Mouse (Mus musculus): ENCODE measurements around the gene Pabpc4. TPM values are rescaled to one million over a fixed set of nuclear protein-coding genes. Genes with fewer than 3 reads are reported as not detected.
A peak's percentile ranks its signal among the peaks of the same experiment; 100 is the strongest.

Gene Pabpc4
- polyA plus RNA-seq, 1 experiment = 154 TPM

- Histone ChIP-seq H3K4me2 (ENCODE audit: low read depth) (no peak overlapping the region), H3ac (ENCODE audit: control insufficient read depth, insufficient read length) (no peak overlapping the region), H3K79me2 (ENCODE audit: control insufficient read depth, insufficient read depth) (no peaks in the 10 kb centered on the region), H3K36me3 (ENCODE audit: control insufficient read depth, insufficient read depth) (no peaks in the 10 kb centered on the region), H3K27me3 (ENCODE audit: control insufficient read depth, insufficient read depth, insufficient read length) (peaks cover 14% of the 10 kb centered on the region), H3K4me3 (no peak overlapping the region)
- TF ChIP-seq MAX (IDR thresholded peaks at IDR 0.05; ENCODE audit: low read depth) (no peak), E2F4 (IDR thresholded peaks at IDR 0.05; ENCODE audit: insufficient read depth) (no peak), CEBPB (IDR thresholded peaks at IDR 0.05; ENCODE audit: insufficient read depth, poor library complexity, severe bottlenecking) (no peak), TCF3 (IDR thresholded peaks at IDR 0.05; ENCODE audit: insufficient read length, low read depth) (no peak), SRF (IDR thresholded peaks at IDR 0.05; ENCODE audit: control insufficient read depth, insufficient read length, low read depth) (no peak), POLR2A (IDR thresholded peaks at IDR 0.05; ENCODE audit: insufficient read length, low read depth) (no peak), USF1 (IDR thresholded peaks at IDR 0.05; ENCODE audit: low read depth) (no peak), TCF12 (IDR thresholded peaks at IDR 0.05; ENCODE audit: insufficient read depth, poor library complexity, severe bottlenecking) (no peak), MYOG (IDR thresholded peaks at IDR 0.05; ENCODE audit: control insufficient read depth in 1 of 3, insufficient read depth in 1 of 3, insufficient read length in 2 of 3, low read depth in 2 of 3) (no peak), MYOD1 (IDR thresholded peaks at IDR 0.05; ENCODE audit: control insufficient read depth in 1 of 3, insufficient read length in 2 of 3, low read depth in 2 of 3) (no peak), REST (IDR thresholded peaks at IDR 0.05; ENCODE audit: insufficient read depth, insufficient read length) (no peak), POLR2AphosphoS2 (IDR thresholded peaks at IDR 0.05; ENCODE audit: insufficient read length, low read depth) (no peak)
Measured at GRCm38 (mm10) chr4:123340232-123340631, 78.1 kb downstream of the Pabpc4 start.

DNA sequence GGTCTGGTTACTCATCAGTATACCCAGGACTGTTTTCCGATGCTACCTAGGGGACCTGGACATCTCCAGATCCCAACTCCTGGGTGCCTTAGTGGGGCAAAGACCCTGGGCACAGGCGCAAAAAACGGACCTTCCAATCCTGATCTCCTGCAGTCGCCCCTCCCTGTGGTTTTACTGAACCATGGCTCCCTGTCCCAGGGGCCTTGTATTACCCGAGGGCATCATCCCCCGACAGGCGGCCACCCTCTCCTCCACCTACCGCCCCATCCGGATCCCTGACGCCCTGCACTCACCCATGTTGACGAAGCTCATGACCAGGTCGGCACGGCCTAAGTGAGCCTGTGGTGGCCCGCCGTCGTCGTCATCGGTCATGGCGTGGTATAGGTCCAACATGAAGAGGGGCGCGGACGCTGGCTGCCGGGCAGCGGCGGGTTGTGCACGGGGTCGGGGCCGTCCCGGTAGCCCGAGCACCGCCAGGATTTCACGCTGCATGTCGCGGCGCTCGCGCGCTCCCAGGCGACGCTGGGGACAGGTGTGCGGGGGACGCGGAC is 80.0 kb downstream of the Pabpc4 start:
- Histone ChIP-seq H3K4me3 (peak overlapping the region; percentile 12), H3K36me3 (ENCODE audit: control insufficient read depth, insufficient read depth) (no peaks in the 10 kb centered on the region), H3K4me2 (ENCODE audit: low read depth) (peak overlapping the region; percentile 79), H3K79me2 (ENCODE audit: control insufficient read depth, insufficient read depth) (no peaks in the 10 kb centered on the region), H3ac (ENCODE audit: control insufficient read depth, insufficient read length) (no peak overlapping the region), H3K27me3 (ENCODE audit: control insufficient read depth, insufficient read depth, insufficient read length) (peaks cover 14% of the 10 kb centered on the region)
- TF ChIP-seq E2F4 (IDR thresholded peaks at IDR 0.05; ENCODE audit: insufficient read depth) = no peak
- no peak for TF ChIP-seq MAX (IDR thresholded peaks at IDR 0.05; ENCODE audit: low read depth)
- TF ChIP-seq TCF12 (IDR thresholded peaks at IDR 0.05; ENCODE audit: insufficient read depth, poor library complexity, severe bottlenecking) = no peak
- TF ChIP-seq CEBPB (IDR thresholded peaks at IDR 0.05; ENCODE audit: insufficient read depth, poor library complexity, severe bottlenecking) = no peak
- no peak for TF ChIP-seq USF1 (IDR thresholded peaks at IDR 0.05; ENCODE audit: low read depth)
- TF ChIP-seq MYOG (IDR thresholded peaks at IDR 0.05; ENCODE audit: control insufficient read depth in 1 of 3, insufficient read depth in 1 of 3, insufficient read length in 2 of 3, low read depth in 2 of 3) = no peak
- no peak for TF ChIP-seq TCF3 (IDR thresholded peaks at IDR 0.05; ENCODE audit: insufficient read length, low read depth)
- no peak for TF ChIP-seq POLR2A (IDR thresholded peaks at IDR 0.05; ENCODE audit: insufficient read length, low read depth)
- TF ChIP-seq POLR2AphosphoS2 (IDR thresholded peaks at IDR 0.05; ENCODE audit: insufficient read length, low read depth) = no peak
- TF ChIP-seq SRF (IDR thresholded peaks at IDR 0.05; ENCODE audit: control insufficient read depth, insufficient read length, low read depth) = no peak
- no peak for TF ChIP-seq MYOD1 (IDR thresholded peaks at IDR 0.05; ENCODE audit: control insufficient read depth in 1 of 3, insufficient read length in 2 of 3, low read depth in 2 of 3)
- TF ChIP-seq REST (IDR thresholded peaks at IDR 0.05; ENCODE audit: insufficient read depth, insufficient read length) = no peak

DNA sequence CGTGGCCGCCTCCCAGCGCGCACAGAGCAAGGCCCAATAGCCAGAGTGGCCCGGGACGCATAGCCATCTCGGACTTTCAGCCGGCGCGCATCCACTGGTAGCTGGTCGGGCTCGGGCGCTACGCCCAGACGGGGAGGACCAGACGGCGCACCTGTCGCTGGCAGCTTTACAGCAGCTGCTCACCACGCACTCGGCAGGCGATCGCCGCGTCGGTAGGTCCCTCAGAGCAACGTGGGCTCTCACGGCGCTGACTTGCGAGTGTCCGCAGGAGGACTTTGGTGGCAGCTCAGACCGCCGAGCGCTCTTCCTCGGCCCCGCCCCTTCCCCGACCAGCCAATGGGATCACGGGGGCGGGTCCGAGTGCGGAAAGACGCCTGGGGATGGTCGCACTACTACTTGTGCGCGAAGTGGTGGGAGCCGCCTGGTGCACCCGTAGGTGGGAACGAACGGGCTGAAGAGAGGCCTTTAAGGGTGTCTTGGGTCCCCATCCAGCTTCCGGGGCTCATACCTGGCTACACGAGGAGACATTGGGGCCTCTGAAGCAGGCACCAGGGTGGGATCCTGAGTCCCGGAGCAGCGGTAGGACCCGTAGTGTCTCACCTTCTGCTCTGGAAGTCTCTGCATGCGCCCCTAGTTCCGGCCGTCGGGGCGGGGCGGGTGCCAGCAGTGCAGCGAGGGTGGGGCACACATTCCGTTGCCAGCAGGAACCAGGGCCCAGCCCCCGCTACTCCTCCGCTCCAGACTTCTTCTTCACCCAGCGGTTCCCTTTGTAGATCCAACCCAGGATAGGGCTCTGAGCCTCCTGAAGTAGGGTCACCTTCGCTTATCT is 80.7 kb downstream of the Pabpc4 start, which contains the start of gene Bmp8a:
Bmp8a (minus strand) TSS at position 611 of the 829 bp plus-strand sequence.
- Histone ChIP-seq H3K27me3 (ENCODE audit: control insufficient read depth, insufficient read depth, insufficient read length) (peaks cover 14% of the 10 kb centered on the region), H3K4me3 (peak within 1 kb of the TSS; percentile 12), H3K4me2 (ENCODE audit: low read depth) (peak within 1 kb of the TSS; percentile 79), H3K36me3 (ENCODE audit: control insufficient read depth, insufficient read depth) (no peaks in the 10 kb centered on the region), H3ac (ENCODE audit: control insufficient read depth, insufficient read length) (no peak within 1 kb of the TSS), H3K79me2 (ENCODE audit: control insufficient read depth, insufficient read depth) (no peaks in the 10 kb centered on the region)
- TF ChIP-seq MAX (IDR thresholded peaks at IDR 0.05; ENCODE audit: low read depth) (no peak), USF1 (IDR thresholded peaks at IDR 0.05; ENCODE audit: low read depth) (no peak), REST (IDR thresholded peaks at IDR 0.05; ENCODE audit: insufficient read depth, insufficient read length) (no peak), E2F4 (IDR thresholded peaks at IDR 0.05; ENCODE audit: insufficient read depth) (no peak), MYOG (IDR thresholded peaks at IDR 0.05; ENCODE audit: control insufficient read depth in 1 of 3, insufficient read depth in 1 of 3, insufficient read length in 2 of 3, low read depth in 2 of 3) (peak in 2 of 3 experiments; percentile 97 to 98), POLR2A (IDR thresholded peaks at IDR 0.05; ENCODE audit: insufficient read length, low read depth) (peak; percentile 16), TCF12 (IDR thresholded peaks at IDR 0.05; ENCODE audit: insufficient read depth, poor library complexity, severe bottlenecking) (peak; percentile 12), SRF (IDR thresholded peaks at IDR 0.05; ENCODE audit: control insufficient read depth, insufficient read length, low read depth) (no peak), POLR2AphosphoS2 (IDR thresholded peaks at IDR 0.05; ENCODE audit: insufficient read length, low read depth) (no peak), TCF3 (IDR thresholded peaks at IDR 0.05; ENCODE audit: insufficient read length, low read depth) (peak; percentile 65), MYOD1 (IDR thresholded peaks at IDR 0.05; ENCODE audit: control insufficient read depth in 1 of 3, insufficient read length in 2 of 3, low read depth in 2 of 3) (peak in 2 of 3 experiments; percentile 96 to 97)

- peak overlapping the region; percentile 12 for H3K4me3 ChIP-seq
- no peaks in the 10 kb centered on the region for H3K36me3 ChIP-seq (ENCODE audit: control insufficient read depth, insufficient read depth)
- no peaks in the 10 kb centered on the region for H3K79me2 ChIP-seq (ENCODE audit: control insufficient read depth, insufficient read depth)
- H3K27me3 ChIP-seq (ENCODE audit: control insufficient read depth, insufficient read depth, insufficient read length) = peaks cover 14% of the 10 kb centered on the region
- no peak overlapping the region for H3ac ChIP-seq (ENCODE audit: control insufficient read depth, insufficient read length)
- no peak for TF ChIP-seq POLR2AphosphoS2 (IDR thresholded peaks at IDR 0.05; ENCODE audit: insufficient read length, low read depth)
- TF ChIP-seq USF1 (IDR thresholded peaks at IDR 0.05; ENCODE audit: low read depth) = no peak
- TF ChIP-seq E2F4 (IDR thresholded peaks at IDR 0.05; ENCODE audit: insufficient read depth) = no peak
- TF ChIP-seq MYOG (IDR thresholded peaks at IDR 0.05; ENCODE audit: control insufficient read depth in 1 of 3, insufficient read depth in 1 of 3, insufficient read length in 2 of 3, low read depth in 2 of 3) = no peak
- no peak for TF ChIP-seq POLR2A (IDR thresholded peaks at IDR 0.05; ENCODE audit: insufficient read length, low read depth)
- TF ChIP-seq TCF3 (IDR thresholded peaks at IDR 0.05; ENCODE audit: insufficient read length, low read depth) = no peak
- no peak for TF ChIP-seq TCF12 (IDR thresholded peaks at IDR 0.05; ENCODE audit: insufficient read depth, poor library complexity, severe bottlenecking)
- TF ChIP-seq SRF (IDR thresholded peaks at IDR 0.05; ENCODE audit: control insufficient read depth, insufficient read length, low read depth) = no peak
- TF ChIP-seq MAX (IDR thresholded peaks at IDR 0.05; ENCODE audit: low read depth) = no peak
- TF ChIP-seq REST (IDR thresholded peaks at IDR 0.05; ENCODE audit: insufficient read depth, insufficient read length) = no peak
- TF ChIP-seq CEBPB (IDR thresholded peaks at IDR 0.05; ENCODE audit: insufficient read depth, poor library complexity, severe bottlenecking) = no peak
- no peak for TF ChIP-seq MYOD1 (IDR thresholded peaks at IDR 0.05; ENCODE audit: control insufficient read depth in 1 of 3, insufficient read length in 2 of 3, low read depth in 2 of 3)
- peak overlapping the region; percentile 79 for H3K4me2 ChIP-seq (ENCODE audit: low read depth)
Measured at GRCm38 (mm10) chr4:123343471-123343789, 81.3 kb downstream of the Pabpc4 start.

Data from myocyte (in vitro differentiated cells).